Mouse (Mus musculus): Measurements from ENCODE around the gene 0610040J01Rik. TPM values are rescaled to one million over a fixed set of nuclear protein-coding genes. Genes with fewer than 3 reads are reported as not detected.

The 0610040J01Rik gene
- total RNA-seq, 4 experiments from 2014 or later: 0.45 to 0.81 (median 0.66) TPM

DNA sequence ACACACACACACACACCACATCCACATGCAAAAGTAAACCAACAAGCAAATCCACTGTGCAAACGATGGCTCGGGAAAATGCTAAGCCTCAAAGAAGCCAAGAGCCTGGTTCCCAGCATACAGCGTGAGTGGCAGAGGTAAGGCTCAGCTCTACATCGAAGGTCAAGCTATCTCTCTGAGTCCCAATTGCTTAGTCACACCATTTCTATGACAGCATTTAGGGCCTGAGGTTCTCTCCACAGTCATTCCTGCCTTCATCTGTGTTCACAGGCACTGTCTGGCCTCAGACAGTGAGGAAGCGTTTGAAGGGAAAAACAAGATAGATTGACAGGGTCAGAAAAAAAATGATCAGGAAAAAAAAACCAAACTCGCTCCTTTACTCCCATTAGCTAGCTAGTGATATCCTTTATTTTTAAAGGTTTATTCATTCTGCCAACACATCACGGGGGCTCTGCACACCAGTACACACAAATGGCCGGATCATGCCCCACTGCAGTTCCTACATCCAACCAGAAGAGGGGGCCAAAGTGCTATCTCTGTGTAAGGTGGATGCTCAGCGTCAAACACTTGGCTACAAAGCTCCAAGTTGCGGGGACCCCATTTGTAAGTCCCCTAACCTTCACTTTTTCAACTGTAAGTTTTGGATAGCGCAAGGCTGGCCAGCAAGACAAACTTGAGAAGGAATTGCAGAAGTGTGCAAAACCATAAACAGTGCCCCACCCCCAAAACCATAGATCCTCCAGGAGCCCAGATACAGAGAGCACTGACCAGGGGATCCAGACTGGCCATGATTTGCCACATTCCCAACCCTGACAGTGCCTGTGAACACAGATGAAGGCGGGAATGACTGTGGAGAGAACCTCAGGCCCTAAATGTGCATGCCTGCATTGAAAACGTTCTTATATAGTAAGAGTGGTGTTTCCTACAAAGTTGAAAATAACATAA lies 94.3 kb downstream of the 0610040J01Rik start:
- DNase-seq: peak; percentile 71

DNA sequence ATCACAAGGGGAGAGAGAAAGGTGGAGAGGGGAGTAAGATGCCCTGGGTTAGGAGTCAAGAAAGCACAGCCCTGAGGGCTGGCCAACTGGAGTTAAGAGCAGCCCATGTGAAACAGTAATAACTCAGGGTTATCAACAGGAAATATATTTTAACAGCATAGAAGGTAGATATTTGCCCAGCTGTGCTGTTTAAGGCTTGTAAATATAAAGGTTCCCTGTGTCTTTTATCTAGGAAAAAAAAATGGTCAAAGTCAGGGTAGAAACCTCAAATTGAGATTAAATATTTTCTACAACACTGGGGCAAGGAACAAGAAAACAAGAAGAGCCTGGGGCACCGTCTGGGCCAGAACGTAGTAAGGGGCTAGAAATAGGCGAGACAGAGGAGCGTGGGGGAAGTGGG lies 95.3 kb downstream of the 0610040J01Rik start:
- no peak for DNase-seq

DNA sequence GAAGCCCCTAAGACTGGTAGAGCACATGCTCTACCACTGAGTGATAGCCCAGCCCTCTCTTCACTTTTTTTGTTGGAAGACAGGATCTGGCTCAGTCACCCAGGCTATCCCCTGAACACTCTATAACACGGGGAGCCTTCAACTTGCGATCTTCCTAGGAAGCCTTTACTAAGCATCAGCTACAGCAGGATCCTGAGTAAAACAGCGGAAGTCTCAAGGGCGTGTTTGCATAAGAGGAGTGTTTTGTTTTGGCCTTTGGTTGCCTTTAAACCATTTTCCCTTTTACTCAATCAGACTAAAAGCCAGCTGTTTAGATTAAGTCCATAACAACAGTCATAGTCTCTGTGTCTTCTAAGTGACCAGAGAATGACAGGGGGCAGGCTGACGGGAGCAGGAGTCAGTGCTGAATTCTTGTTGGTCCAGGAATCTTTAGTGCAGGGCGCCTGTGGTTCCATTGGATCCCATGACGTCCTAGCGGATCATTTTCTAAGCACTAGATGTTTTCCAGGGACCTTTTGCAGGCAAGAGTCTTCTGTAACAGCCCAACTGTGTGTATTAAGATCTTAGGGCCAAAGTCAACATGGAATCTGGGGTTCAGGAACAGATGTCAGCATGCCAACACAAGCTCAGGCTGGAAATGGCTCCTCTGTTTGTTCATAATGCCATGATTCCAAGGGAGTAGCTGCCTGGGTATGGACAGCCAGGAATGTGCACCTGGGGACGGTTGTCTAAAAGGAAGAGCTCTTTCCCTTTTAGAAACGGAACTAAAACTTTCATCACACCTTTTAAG lies 98.2 kb downstream of the 0610040J01Rik start:
- DNase-seq: no peak

DNA sequence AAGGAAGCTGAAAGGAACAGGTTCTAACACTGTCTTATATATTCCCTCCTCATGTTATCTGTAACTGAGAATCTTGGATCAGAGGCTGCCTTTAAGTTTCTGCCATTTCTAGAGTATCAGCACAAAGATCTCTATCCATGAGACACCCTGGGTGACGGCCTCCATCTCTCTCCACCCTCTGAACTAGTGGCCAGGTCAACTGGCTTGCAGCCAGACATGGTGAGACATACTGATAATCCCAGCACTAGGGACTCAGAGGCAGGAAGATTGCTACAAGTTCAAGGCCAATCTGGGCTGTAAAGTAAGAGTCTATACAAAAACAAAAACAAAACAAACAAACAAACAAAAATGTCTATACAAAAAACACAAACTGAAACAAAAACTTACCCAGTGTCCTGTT lies 102.7 kb downstream of the 0610040J01Rik start:
- DNase-seq: peak; percentile 64

DNA sequence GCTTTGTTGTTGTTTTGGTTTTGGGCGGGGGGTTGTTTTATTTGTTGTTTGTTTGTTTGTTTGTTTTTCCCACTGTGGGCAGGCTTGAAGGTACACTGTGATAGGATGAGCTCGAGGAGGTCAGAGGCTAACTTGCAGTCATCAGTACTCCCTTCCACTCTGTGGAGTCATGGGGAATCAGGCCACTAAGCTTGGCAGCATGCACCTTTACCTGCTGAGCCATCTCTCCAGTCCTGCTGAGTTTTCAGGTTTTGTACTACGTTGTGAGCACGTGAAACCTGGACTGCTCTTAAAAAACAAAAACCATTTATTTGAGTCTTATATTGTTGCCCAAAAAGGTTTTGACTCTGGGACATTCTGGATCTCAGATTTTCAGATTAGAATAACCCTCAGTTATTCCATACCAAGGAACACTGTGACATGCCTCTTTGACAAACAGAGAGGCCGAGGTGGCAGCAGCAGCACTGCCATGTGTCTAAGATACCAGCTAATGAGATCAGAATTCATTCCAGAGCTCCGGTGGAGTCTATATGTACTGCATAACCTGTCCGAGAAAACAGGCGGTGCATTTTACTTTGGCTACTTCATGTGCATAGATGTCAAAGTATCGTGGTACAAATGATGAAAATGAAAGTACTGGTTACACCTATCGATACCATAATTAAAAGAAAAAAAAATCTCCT lies 104.4 kb downstream of the 0610040J01Rik start:
- DNase-seq: no peak

DNA sequence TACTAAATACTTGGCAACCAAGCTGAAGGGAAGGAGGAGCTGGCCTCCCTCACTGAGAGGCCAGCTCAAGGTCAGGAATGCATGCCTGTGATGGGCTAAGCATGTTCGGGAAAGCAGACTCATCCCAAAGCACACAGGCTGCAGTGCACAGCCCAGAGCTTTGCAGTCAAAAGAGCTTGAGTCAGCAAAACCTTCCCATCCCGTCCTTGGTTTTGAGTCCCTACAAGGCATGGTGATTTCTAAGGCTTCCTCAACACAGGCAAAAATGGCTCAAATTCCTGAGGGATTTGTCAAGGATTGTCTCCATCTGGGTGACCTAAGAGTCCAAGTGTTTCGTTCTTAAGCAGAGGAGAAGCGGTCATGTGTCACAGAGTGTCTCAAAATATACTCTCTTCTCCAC lies 106.0 kb downstream of the 0610040J01Rik start:
- DNase-seq: no peak

DNA sequence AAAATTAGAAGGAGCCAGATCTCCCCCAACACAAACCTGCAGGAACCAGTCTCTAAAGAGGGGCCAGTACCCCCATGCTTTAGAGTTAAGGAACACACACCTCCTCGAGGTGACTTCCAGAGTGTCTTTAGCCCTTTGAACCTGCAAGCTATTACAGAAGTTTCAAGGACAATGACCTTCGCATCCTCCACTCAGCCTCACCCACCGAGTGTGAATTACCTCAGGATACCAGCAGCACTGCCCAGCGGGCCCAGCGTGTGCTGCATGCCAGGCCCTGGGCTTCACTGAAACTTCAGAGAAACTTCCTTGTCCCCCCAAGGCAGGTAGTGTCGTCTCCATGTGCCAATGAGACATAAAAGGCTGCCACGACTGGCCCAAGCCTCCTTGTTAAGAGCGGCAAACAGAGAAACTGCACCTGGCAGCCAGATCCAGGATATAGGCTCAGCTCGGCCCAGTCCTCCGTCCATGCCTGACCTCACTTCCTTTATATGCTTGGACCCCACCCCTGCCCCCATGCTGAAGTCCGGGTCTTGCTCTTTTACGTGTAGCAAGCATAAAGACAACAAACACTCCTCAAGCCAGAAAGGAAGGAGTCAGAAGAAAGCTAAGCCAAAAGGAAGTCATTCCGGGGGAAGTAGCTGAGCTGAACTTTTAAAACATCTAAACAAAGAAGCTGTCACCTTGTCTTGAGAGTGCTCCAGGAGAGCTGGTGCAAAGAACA lies 111.3 kb downstream of the 0610040J01Rik start:
- DNase-seq: no peak

DNA sequence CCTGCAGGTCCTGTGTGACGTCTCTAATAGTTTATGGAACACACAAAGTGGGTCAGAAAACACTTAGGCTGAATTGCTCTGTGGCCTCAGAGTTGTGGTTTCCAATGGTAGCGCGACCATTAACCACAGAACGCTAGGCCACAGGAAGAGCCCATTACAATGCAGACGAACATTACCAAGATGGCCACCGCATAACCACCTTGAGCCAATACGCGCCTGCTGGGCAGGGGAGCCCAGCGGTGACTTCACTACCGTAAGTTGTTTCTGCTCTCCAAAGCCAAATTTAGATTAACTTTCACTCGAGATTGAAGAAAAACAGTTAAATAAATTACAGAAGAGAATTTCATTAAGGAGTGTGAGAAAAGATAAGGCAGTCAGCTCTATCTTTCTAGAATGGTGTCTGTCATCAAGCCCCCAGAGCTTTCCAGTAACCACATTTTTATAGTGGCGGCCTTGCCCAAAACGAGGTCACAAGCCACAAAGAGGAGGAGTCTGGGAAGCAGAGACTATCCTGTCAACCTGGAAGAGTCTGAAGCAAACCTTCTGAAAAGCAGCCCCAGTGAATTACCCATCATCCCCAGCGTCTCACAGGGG lies 113.0 kb downstream of the 0610040J01Rik start:
- DNase-seq: no peak

DNA sequence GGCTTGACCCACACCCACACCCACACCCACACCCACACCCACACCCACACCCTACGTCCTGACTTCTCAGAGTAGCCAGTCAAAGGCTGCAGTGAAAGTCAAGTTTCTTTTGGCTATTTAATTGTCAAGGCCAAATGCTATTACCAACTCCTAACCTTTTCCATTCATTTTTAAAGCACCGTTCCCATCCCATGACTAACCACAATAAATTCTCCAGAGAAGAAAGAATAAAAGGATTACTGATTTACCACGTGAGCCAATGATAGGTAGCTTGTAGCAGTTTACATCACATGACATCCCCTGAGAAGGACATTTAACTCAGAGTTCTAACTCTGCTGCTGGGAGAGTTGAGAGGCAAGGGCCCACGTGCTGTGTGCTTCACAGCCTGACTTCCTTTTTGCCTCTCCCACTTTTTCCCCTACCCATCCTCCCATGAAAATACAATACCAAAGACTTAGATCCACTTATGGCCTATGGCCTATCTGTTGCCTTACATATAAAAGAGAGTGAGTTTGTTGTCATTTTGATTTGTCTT lies 118.7 kb downstream of the 0610040J01Rik start:
- no peak for DNase-seq

DNA sequence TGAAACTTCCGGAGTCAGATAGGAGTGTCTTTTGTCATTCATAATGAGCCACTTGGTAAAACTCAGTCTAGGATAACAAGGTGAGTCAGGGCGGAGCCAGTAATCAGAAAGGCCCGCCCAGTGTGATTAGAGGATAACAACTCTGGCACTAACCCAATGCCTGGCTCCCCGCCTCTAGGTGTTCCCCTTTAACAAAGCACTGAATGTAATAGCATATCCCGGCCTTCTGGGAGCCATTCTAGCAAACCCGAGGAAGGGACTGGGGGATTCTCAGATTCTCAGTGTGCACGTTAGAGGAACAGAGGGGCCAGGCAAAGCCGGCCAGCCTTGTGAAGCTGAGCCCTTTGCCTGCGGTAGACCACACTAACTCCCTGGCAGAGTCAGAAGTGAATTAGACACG lies 120.7 kb downstream of the 0610040J01Rik start:
- no peak for DNase-seq

DNA sequence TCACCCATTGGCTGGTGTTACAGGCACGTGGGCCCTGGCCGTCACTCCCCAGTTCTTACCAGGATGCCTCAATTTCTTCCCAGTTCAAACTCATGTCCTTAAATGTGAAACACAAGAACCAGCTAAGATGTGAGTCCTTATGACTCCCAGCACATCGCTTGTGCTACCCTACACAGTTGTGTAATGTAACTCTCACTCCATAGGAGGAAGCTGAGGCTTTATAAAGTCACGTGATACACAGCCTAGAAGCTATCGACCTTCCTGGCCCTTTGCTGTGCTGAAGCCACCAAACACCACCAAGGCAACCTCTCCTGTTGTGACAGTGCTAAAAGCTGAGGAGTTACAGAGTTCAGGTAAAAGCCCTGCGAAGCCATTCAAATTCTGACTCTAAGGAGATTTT lies 123.4 kb downstream of the 0610040J01Rik start:
- no peak for DNase-seq

DNA sequence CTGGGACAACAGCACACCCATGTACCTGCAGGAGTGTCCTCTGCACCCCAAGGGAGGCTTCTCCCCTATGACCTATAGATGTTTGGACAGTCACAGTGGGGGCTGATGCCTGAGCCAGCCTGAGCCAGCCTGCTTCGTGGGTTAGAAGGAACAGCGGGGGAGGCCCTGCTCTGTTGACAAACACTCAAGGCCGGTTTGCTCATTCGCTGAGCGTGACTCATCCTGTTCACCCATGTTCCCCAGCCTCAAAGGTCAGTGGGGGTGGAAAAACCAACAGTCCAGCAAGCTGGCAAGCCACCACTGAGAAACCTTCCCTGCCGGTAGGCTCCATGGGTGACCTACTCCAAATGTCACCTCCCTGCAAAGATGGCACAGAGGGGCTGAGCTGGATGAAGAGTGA lies 124.6 kb downstream of the 0610040J01Rik start:
- peak; percentile 93 for DNase-seq

DNA sequence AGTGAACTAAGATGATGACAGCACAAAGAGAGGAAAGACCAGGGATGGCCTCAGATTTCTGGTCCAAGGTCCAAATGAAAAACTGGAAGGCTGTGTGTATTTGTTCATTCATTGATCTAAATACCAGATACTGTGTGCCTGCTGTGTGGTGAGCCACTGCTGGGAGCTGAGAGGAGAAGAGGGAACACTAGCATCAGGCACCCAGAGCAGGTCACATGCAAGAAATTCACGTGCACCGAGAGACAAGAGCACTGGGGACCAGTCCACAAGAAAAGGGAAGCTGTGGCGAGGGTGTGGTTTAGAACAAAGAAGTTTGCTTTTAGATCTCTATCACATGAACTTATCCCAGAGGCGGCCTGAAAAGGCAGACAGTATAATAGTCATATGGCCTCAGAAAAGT lies 126.4 kb downstream of the 0610040J01Rik start:
- no peak for DNase-seq

DNA sequence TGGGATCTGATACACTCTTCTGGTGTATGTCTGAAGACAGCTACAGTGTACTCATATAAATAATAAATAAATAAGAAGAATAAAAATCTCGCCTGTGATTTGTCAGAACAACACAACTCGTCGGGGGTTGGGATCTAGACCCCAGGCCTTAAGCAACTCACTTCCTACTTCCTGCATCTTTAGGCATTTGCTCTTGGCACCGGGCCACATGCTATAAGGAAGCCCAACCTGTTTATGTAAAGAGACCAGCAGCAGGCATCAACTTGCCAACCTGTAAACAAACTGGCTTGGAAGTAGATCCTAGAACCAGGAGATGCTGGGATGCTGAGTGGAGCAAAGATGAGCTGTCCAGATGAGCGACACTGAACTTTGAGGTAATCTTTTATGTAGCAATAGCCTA lies 129.7 kb downstream of the 0610040J01Rik start:
- no peak for DNase-seq

DNA sequence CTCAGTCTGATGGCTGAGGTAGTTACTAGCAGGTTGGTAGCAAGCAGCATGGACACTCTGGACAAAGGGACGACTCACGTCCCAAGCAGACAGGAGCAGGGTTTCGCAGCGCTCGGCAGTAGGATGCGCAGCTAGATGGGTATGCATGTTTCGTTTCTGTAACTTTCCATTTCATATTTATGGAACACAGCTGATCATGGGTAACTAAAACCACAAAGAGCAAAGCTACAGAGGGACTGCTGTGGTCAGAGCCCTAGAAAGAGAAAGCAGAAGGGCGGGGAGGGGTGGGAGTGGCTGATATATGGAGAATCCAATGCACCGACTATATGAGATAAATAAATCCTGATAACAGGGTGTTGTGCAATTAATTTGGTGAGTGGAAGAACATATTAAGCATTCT lies 131.1 kb downstream of the 0610040J01Rik start:
- no peak for DNase-seq

DNA sequence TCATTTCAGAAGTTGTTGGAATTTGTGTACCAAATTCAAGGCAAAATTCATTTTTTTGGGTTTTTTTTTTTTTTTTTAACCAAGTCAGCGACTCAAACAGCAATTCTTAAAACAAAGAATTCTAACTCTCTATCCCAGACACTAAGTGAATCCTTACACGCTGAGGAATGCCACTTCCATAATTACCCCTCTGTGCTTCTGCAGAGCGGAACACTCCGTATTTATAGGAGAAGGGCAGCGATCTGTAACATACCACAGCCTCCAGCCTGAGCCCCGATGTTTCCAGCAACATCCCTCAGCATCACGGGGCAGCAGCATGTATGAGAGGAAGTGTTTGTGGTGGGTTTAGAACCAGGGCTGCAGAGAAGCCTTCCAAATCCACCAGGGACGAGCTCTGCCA lies 135.4 kb downstream of the 0610040J01Rik start:
- no peak for DNase-seq

DNA sequence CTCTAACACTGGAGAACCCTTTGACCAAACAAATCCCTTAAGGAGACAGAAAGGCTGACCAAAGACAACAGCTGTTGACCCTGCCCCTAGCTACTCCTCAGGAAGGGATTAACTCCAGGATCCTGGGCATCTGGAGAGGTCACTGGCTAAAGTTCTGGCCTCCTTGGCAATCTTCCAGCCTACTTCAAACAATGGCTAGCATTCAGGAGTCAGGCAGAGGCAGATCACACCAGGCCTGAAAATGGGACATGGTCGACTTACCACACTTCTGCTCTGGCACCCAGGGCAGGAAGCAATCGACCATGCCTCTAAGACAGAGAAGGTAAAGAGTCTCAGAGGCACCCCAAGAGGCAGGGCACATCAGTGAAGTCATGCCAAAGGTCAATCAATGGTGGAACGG lies 137.0 kb downstream of the 0610040J01Rik start:
- no peak for DNase-seq

Measured in adrenal gland, adult 8-10 months (tissue).